Mouse (Mus musculus): ENCODE measurements at regions not wholly inside any gene's neighbourhood (a gene's known extent, or its start where the extent isn't known, plus 50 kb on each side); places are given as distances from the start of the nearest gene placed in this dataset.
"Not testable (repeated sequence)": the region's sequence is repeated elsewhere in the genome, so short reads cannot be mapped to it uniquely, and the experiment has no call there.

DNA sequence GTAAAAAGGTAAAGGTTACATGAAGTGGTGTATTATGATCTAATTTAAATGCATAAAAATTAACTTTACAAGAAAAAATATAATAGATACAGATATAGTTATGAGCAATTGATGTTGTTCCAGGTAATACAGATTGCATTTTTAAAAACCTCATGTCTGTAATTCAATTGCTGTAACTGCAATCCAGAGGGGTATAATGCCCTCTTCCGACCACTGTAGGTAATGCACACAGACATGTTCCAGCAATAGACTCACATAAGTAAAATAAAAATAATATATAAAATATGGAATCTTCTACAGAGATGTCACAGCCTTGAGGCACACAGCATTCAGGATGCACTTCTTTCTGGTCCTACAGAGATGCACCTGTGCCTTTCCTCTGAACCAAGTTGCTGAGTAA is 122.4 kb upstream of the Zfp808 start:
- dilution Hi-C loops (cut with MboI; ENCODE audit: extremely low pct_ligation_motif_present, extremely low pct_unique_long_range_greater_than_20kb, low sequenced_read_pairs); DNase-seq (ENCODE audit: extremely low read depth); H3K9ac ChIP-seq (ENCODE audit: insufficient read depth, low read depth); H3K27me3 ChIP-seq (replicated peaks); in situ Hi-C loops (cut with MboI; ENCODE audit: low pct_ligation_motif_present, low pct_unique_long_range_greater_than_20kb, low sequenced_read_pairs); H3K79me2 ChIP-seq (replicated peaks; ENCODE audit: control insufficient read depth, extremely low read depth, insufficient read depth, poor library complexity, severe bottlenecking); H3K4me3 ChIP-seq (replicated peaks in 1 of 3; ENCODE audit: low read depth in 2 of 3, low read length in 2 of 3, poor library complexity in 1 of 3); H3K9me3 ChIP-seq (replicated peaks; ENCODE audit: low read length); H3K27ac ChIP-seq (ENCODE audit: insufficient read depth, low read depth); H3K4me2 ChIP-seq (ENCODE audit: insufficient read depth, low read depth, poor library complexity, severe bottlenecking); H3K36me3 ChIP-seq (replicated peaks in 1 of 2; ENCODE audit: control insufficient read depth in 1 of 2, insufficient read depth in 1 of 2, low read length in 1 of 2); H3K4me1 ChIP-seq (ENCODE audit: control insufficient read depth in 1 of 2, insufficient read depth in 2 of 2): not testable (repeated sequence)
- TF ChIP-seq CTCF (conservative IDR thresholded peaks at IDR 0.05 in 1 of 2, IDR thresholded peaks at IDR 0.05 in 1 of 2; ENCODE audit: low read depth in 2 of 2, low read length in 2 of 2) = peak in 1 of 2 experiments; percentile 22; a peak in 2 of 4 replicates
- peak; percentile 20 for TF ChIP-seq RAD21 (IDR thresholded peaks at IDR 0.05; ENCODE audit: low read depth, low read length)

DNA sequence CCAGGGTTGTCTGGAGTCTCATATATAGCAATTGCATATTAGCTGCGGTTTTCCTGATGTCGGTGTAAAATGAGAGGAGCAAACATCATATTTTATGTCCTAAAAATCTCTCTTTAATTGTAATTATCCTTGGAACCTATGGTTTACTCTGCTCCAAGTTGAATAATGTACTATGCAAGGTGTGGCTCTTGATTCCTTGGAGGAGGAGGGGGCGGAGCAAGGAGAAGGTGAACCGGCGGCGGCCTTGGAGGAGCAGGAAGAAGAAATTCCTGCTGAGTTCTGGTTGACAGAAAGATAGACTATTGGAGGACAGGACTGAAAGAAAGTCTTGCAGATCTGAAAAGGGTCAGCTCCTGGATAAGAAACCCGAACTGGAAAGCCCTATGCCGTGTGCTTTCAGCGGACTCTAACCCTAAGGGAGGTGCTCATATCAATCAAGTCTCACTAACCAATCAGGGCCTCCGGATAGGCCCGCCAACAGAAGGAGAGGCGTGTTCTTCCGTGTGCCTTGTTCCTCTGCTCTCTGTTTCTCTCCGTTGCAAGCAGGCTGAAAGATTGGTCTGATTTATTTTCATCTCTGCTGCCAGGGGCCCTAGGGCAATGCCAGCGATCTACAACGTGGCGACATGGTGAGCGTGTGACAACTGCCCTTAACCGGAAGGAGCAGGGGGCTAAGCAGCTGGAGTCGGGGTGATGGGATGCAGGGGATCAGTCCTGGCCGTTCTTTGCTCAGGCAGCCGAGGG is 114.1 kb upstream of the Zfp808 start:
- H3K4me1 ChIP-seq (ENCODE audit: control insufficient read depth in 1 of 2, insufficient read depth in 2 of 2); H3K4me2 ChIP-seq (ENCODE audit: insufficient read depth, low read depth, poor library complexity, severe bottlenecking); H3K36me3 ChIP-seq (replicated peaks in 1 of 2; ENCODE audit: control insufficient read depth in 1 of 2, insufficient read depth in 1 of 2, low read length in 1 of 2); H3K79me2 ChIP-seq (replicated peaks; ENCODE audit: control insufficient read depth, extremely low read depth, insufficient read depth, poor library complexity, severe bottlenecking); H3K9me3 ChIP-seq (replicated peaks; ENCODE audit: low read length); in situ Hi-C loops (cut with MboI; ENCODE audit: low pct_ligation_motif_present, low pct_unique_long_range_greater_than_20kb, low sequenced_read_pairs); H3K27me3 ChIP-seq (replicated peaks); dilution Hi-C loops (cut with MboI; ENCODE audit: extremely low pct_ligation_motif_present, extremely low pct_unique_long_range_greater_than_20kb, low sequenced_read_pairs): not testable (repeated sequence)
- peak overlapping the region; percentile 49 for H3K27ac ChIP-seq (ENCODE audit: insufficient read depth, low read depth)
- peak; percentile 63 for DNase-seq (ENCODE audit: extremely low read depth)
- TF ChIP-seq CHD2 (IDR thresholded peaks at IDR 0.05; ENCODE audit: low read length) (peak; percentile 49; the same call in 1 of the 2 replicates), E2F4 (IDR thresholded peaks at IDR 0.05; ENCODE audit: insufficient replicate concordance, low read depth, low read length) (peak; percentile 97), KAT2A (IDR thresholded peaks at IDR 0.05; ENCODE audit: insufficient replicate concordance, low read length) (0 out of 2 replicates have a peak, but pooled peaks have one; percentile 30), TBP (conservative IDR thresholded peaks at IDR 0.05; ENCODE audit: low read depth, low read length) (0 out of 2 replicates have a peak, but pooled peaks have one; percentile 40), NELFE (IDR thresholded peaks at IDR 0.05; ENCODE audit: low read depth, low read length) (peak; percentile 57; the same call in 1 of the 2 replicates), ELF1 (IDR thresholded peaks at IDR 0.05; ENCODE audit: low read depth, low read length) (peak; percentile 21; the same call in 1 of the 2 replicates), HCFC1 (IDR thresholded peaks at IDR 0.05; ENCODE audit: low read depth, low read length) (peak; percentile 49; the same call in 1 of the 2 replicates), TCF12 (IDR thresholded peaks at IDR 0.05; ENCODE audit: low read depth, low read length) (peak; percentile 54; the same call in 1 of the 2 replicates)
- H3K4me3 ChIP-seq (replicated peaks in 1 of 3; ENCODE audit: low read depth in 2 of 3, low read length in 2 of 3, poor library complexity in 1 of 3) = peak overlapping the region; percentile 56 to 96 (median 72)
- peak overlapping the region; percentile 79 for H3K9ac ChIP-seq (ENCODE audit: insufficient read depth, low read depth)

DNA sequence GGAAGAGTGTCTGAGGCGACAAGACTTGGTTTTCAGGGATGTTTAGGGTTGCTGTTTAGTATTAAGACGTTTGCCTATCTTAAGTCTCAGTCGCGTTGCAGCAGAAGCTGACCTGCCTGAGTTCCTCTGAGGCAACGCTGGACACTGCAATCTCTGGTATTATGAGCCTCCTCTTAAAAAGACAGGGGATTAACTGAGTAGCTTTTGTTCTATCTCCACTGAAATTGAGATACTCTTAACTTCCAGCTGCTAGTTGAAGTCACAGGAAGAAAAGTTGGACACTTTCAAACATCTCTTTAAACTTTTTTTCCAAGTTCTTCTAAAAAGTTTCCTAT is 113.6 kb upstream of the Zfp808 start:
- in situ Hi-C loops (cut with MboI; ENCODE audit: low pct_ligation_motif_present, low pct_unique_long_range_greater_than_20kb, low sequenced_read_pairs); H3K79me2 ChIP-seq (replicated peaks; ENCODE audit: control insufficient read depth, extremely low read depth, insufficient read depth, poor library complexity, severe bottlenecking); H3K4me2 ChIP-seq (ENCODE audit: insufficient read depth, low read depth, poor library complexity, severe bottlenecking); dilution Hi-C loops (cut with MboI; ENCODE audit: extremely low pct_ligation_motif_present, extremely low pct_unique_long_range_greater_than_20kb, low sequenced_read_pairs); H3K36me3 ChIP-seq (replicated peaks in 1 of 2; ENCODE audit: control insufficient read depth in 1 of 2, insufficient read depth in 1 of 2, low read length in 1 of 2); DNase-seq (ENCODE audit: extremely low read depth); H3K4me1 ChIP-seq (ENCODE audit: control insufficient read depth in 1 of 2, insufficient read depth in 2 of 2); H3K27me3 ChIP-seq (replicated peaks); H3K9me3 ChIP-seq (replicated peaks; ENCODE audit: low read length): not testable (repeated sequence)
- Histone ChIP-seq H3K27ac (ENCODE audit: insufficient read depth, low read depth) (peak overlapping the region; percentile 49), H3K4me3 (replicated peaks in 1 of 3; ENCODE audit: low read depth in 2 of 3, low read length in 2 of 3, poor library complexity in 1 of 3) (peak overlapping the region; percentile 56 to 96 (median 72)), H3K9ac (ENCODE audit: insufficient read depth, low read depth) (peak overlapping the region; percentile 79)

- H3K9ac ChIP-seq (ENCODE audit: insufficient read depth, low read depth); in situ Hi-C loops (cut with MboI; ENCODE audit: low pct_ligation_motif_present, low pct_unique_long_range_greater_than_20kb, low sequenced_read_pairs); H3K79me2 ChIP-seq (replicated peaks; ENCODE audit: control insufficient read depth, extremely low read depth, insufficient read depth, poor library complexity, severe bottlenecking); H3K27ac ChIP-seq (ENCODE audit: insufficient read depth, low read depth); dilution Hi-C loops (cut with MboI; ENCODE audit: extremely low pct_ligation_motif_present, extremely low pct_unique_long_range_greater_than_20kb, low sequenced_read_pairs); H3K4me2 ChIP-seq (ENCODE audit: insufficient read depth, low read depth, poor library complexity, severe bottlenecking); DNase-seq (ENCODE audit: extremely low read depth); H3K9me3 ChIP-seq (replicated peaks; ENCODE audit: low read length); H3K36me3 ChIP-seq (replicated peaks in 1 of 2; ENCODE audit: control insufficient read depth in 1 of 2, insufficient read depth in 1 of 2, low read length in 1 of 2); H3K27me3 ChIP-seq (replicated peaks); H3K4me1 ChIP-seq (ENCODE audit: control insufficient read depth in 1 of 2, insufficient read depth in 2 of 2); H3K4me3 ChIP-seq (replicated peaks in 1 of 3; ENCODE audit: low read depth in 2 of 3, low read length in 2 of 3, poor library complexity in 1 of 3): not testable (repeated sequence)
These were observed 92.0 kb upstream of the Zfp808 start for GRCm38 (mm10) chr13:62037646-62038045.

DNA sequence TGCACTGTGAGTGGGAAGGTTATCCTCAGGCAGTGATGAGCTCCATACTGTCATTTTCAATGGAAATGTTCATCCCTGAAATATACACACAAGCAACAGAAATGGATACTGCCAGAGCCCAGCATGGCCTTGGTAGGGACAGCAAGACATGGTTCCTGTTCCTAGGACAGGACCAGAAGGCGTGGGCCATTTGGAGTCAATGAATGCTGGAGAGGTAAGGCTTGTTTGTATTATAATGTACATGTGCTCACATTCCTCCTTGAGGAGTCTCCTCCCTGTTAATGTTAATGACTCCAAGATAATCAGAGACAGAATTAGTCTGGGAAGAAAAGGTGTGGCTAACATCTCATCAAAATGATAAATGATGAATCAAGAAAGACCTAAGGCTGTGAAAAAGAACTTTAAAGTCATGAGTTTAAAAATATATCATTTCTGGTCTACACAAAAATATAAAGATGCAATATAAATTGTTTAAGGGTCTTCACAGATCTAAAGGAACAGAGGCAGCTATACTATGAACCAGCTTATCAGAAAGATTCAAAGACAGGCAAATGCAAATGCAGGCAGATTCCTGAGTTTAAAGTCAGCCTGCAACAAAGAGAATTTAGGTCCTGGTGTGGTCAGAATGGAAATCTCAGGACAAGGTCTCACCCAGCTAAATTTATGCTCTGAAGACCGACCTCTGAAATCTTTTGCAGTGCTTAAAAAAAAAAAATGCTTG is 51.6 kb upstream of the Zfp808 start:
- dilution Hi-C loops (cut with MboI; ENCODE audit: extremely low pct_ligation_motif_present, extremely low pct_unique_long_range_greater_than_20kb, low sequenced_read_pairs); DNase-seq (ENCODE audit: extremely low read depth); H3K9me3 ChIP-seq (replicated peaks; ENCODE audit: low read length); in situ Hi-C loops (cut with MboI; ENCODE audit: low pct_ligation_motif_present, low pct_unique_long_range_greater_than_20kb, low sequenced_read_pairs); H3K27me3 ChIP-seq (replicated peaks); H3K4me1 ChIP-seq (ENCODE audit: control insufficient read depth in 1 of 2, insufficient read depth in 2 of 2); H3K4me3 ChIP-seq (replicated peaks in 1 of 3; ENCODE audit: low read depth in 2 of 3, low read length in 2 of 3, poor library complexity in 1 of 3); H3K4me2 ChIP-seq (ENCODE audit: insufficient read depth, low read depth, poor library complexity, severe bottlenecking); H3K27ac ChIP-seq (ENCODE audit: insufficient read depth, low read depth); H3K9ac ChIP-seq (ENCODE audit: insufficient read depth, low read depth); H3K36me3 ChIP-seq (replicated peaks in 1 of 2; ENCODE audit: control insufficient read depth in 1 of 2, insufficient read depth in 1 of 2, low read length in 1 of 2); H3K79me2 ChIP-seq (replicated peaks; ENCODE audit: control insufficient read depth, extremely low read depth, insufficient read depth, poor library complexity, severe bottlenecking): not testable (repeated sequence)

Measured in CH12.LX (cell line).